Mouse (Mus musculus): Measurements from ENCODE around the gene Srm.

- TF ChIP-seq CTCF (IDR thresholded peaks at IDR 0.05; ENCODE audit: borderline replicate concordance, extremely low read depth, insufficient read depth, insufficient read length) (no peak), POLR2A (IDR thresholded peaks at IDR 0.05; ENCODE audit: borderline replicate concordance, extremely low read depth, insufficient read depth, insufficient read length, poor library complexity, severe bottlenecking) (no peak)
Measured at GRCm38 (mm10) chr4:148638302-148638701, 47.0 kb downstream of the Srm start.
